In genomic region chr13:46571961-46572647, GRCm38 (mm10) we compare ENCODE assay signal across 9 mouse cellular contexts.
DNase-seq lines count a peak whose midpoint lies in the region; ATAC-seq and TF ChIP-seq lines count a peak whose summit lies in the region.
"Had no signal": no experiment of that assay in that cellular context is flagged by ENCODE, and none has a peak within 500 bp of the region (broad histone marks: within the 10 kb centered on the region; RNA-seq: fewer than 3 reads in every experiment).

No protein-coding gene starts in this region.

- H3K36me3 ChIP-seq in kidney, adult 2 months (ENCODE audit: control insufficient read depth, insufficient read depth, low read length): no peaks in the 10 kb centered on the region
- H3K36me3 ChIP-seq in liver, embryonic 13.5 days: no peaks in the 10 kb centered on the region

- no peak overlapping the region for H3K9ac ChIP-seq in liver, embryonic 13.5 days

- intact Hi-C loops in heart, postnatal 14 days (cut with DNase I): loop anchor here (5.0 kb wide), 1 partner anchor 145 kb away; no protein-coding TSS in a partner anchor

- ATAC-seq in frontal cortex, adult (ENCODE audit: low TSS enrichment): peak; percentile 79
- ATAC-seq in liver, embryonic 13.5 days (ENCODE audit: low read depth): no peak

- 0 out of 2 replicates have a peak overlapping the region, but pooled peaks have one; percentile 4 for H3K4me2 ChIP-seq in liver, embryonic 13.5 days

- no peak for TF ChIP-seq POLR2A in kidney, adult 2 months (IDR thresholded peaks at IDR 0.05; ENCODE audit: low read depth, low read length)

- DNase-seq in kidney, adult 2 months: peak; percentile 24
- no peak for DNase-seq in kidney, postnatal 25 days
- peak; percentile 93 for DNase-seq in brain, adult 2 months (ENCODE audit: low read depth, low spot score)
- DNase-seq in heart, postnatal 14 days: peak; percentile 54 to 77
- DNase-seq in liver, embryonic 13.5 days: no peak
- DNase-seq in retina, postnatal 1 day: peak; percentile 67
- DNase-seq in c-Kit-positive CD71-positive TER-119-positive erythroid progenitor cells, embryonic 14.5 days (ENCODE audit: low spot score): no peak

- no peaks in the 10 kb centered on the region for H3K9me3 ChIP-seq in liver, embryonic 13.5 days (replicated peaks)

- no peak overlapping the region for H3K27ac ChIP-seq in kidney, adult 2 months (ENCODE audit: insufficient read depth, low read depth, low read length)
- H3K27ac ChIP-seq in liver, embryonic 13.5 days: no peak overlapping the region

- no peaks in the 10 kb centered on the region for H3K4me1 ChIP-seq in kidney, adult 2 months (ENCODE audit: control insufficient read depth, insufficient read depth, low read length)
- H3K4me1 ChIP-seq in liver, embryonic 13.5 days (replicated peaks): peaks cover 6% of the 10 kb centered on the region

- H3K27me3 ChIP-seq in kidney, adult 2 months (replicated peaks; ENCODE audit: control insufficient read depth, insufficient read depth, low read length): no peaks in the 10 kb centered on the region
- H3K27me3 ChIP-seq in liver, embryonic 13.5 days: no peaks in the 10 kb centered on the region

- H3K4me3 ChIP-seq in kidney, adult 2 months (ENCODE audit: insufficient read depth, low read depth, low read length): no peak overlapping the region
- no peak overlapping the region for H3K4me3 ChIP-seq in liver, embryonic 13.5 days (replicated peaks)
- H3K4me3 ChIP-seq: erythroblast, embryonic 14.5 days had no signal

- no peak for TF ChIP-seq CTCF in kidney, adult 2 months (conservative IDR thresholded peaks at IDR 0.05; ENCODE audit: insufficient read depth, insufficient read length, low read depth, low read length)

- WGBS in kidney, adult 2 months: 36% methylated on average over 11 of the region's 11 CpGs
- WGBS in liver, embryonic 13.5 days (ENCODE audit: insufficient replicate concordance): 65% methylated on average over 11 of the region's 11 CpGs

Comparison
In these comparisons a context has a peak if more than half of its experiments do, and no peak if none do; other contexts are left out.
1. DNase-seq: peak in kidney, adult 2 months (single experiment), brain, adult 2 months (single experiment), heart, postnatal 14 days (2 of 2) and retina, postnatal 1 day (single experiment); none in kidney, postnatal 25 days (0 of 2), liver, embryonic 13.5 days (single experiment) and c-Kit-positive CD71-positive TER-119-positive erythroid progenitor cells, embryonic 14.5 days (single experiment).